Mouse (Mus musculus) testis, adult 2 months (tissue): ENCODE results near the gene Dnajb4. TPM values are rescaled to one million over a fixed set of nuclear protein-coding genes. Genes with fewer than 3 reads are reported as not detected.

Source experiments
- H3K27ac ChIP-seq: fragments of 200-500 bp; 2 replicates; pipeline ENCODE4 v1.5.1; 2012; ENCODE audit warnings: low read depth, low read length; ENCODE audit not compliant: control insufficient read depth, insufficient read depth
- H3K27me3 ChIP-seq: fragments of 200-500 bp; 2 replicates; pipeline ENCODE4 v1.6.1; 2012; ENCODE audit warnings: mild to moderate bottlenecking, low read length, moderate library complexity; ENCODE audit not compliant: control insufficient read depth, insufficient read depth
- H3K36me3 ChIP-seq: fragments of 200-500 bp; 2 replicates; pipeline ENCODE4 v1.6.1; 2012; ENCODE audit warnings: mild to moderate bottlenecking, low read length; ENCODE audit not compliant: control insufficient read depth, insufficient read depth
- H3K4me1 ChIP-seq: fragments of 200-500 bp; 2 replicates; pipeline ENCODE4 v1.6.1; 2012; ENCODE audit warnings: low read length; ENCODE audit not compliant: control insufficient read depth, insufficient read depth
- H3K4me3 ChIP-seq: fragments of 200-500 bp; 2 replicates; pipeline ENCODE4 v1.5.1; 2012; ENCODE audit warnings: low read depth, mild to moderate bottlenecking, low read length, moderate library complexity, mixed read lengths; ENCODE audit not compliant: control insufficient read depth
- CTCF ChIP-seq: fragments of 200-500 bp; IDR thresholded peaks from 2 replicates; pipeline ENCODE4 v1.5.1; 2012; ENCODE audit warnings: low read depth, mild to moderate bottlenecking, inconsistent platforms, low read length, moderate library complexity; ENCODE audit not compliant: control insufficient read depth, insufficient read depth, insufficient replicate concordance
- POLR2A ChIP-seq: fragments of 200-500 bp; IDR thresholded peaks from 2 replicates; pipeline ENCODE4 v1.6.1; 2012; ENCODE audit warnings: low read depth, mild to moderate bottlenecking, inconsistent platforms, low read length, moderate library complexity; ENCODE audit not compliant: control insufficient read depth
- polyA plus RNA-seq: library from polyadenylated mRNA; depleted of rRNA; stranded (reverse); fragments of >200 nt; gene quantifications from 2 replicates; pipeline ENCODE4 v1.2.3, GENCODE M21; 2012

The Dnajb4 gene
- polyA plus RNA-seq, 1 experiment: 72.6 TPM

GRCm38 (mm10) chr3:152155296-152155948 is 54.7 kb downstream of the Dnajb4 start:
- TF ChIP-seq POLR2A (no peak), CTCF (no peak)
- no peaks in the 10 kb centered on the region for H3K27me3 ChIP-seq
- H3K27ac ChIP-seq: no peak overlapping the region
- no peaks in the 10 kb centered on the region for H3K36me3 ChIP-seq
- no peak overlapping the region for H3K4me3 ChIP-seq
- peaks cover 11% of the 10 kb centered on the region for H3K4me1 ChIP-seq

DNA sequence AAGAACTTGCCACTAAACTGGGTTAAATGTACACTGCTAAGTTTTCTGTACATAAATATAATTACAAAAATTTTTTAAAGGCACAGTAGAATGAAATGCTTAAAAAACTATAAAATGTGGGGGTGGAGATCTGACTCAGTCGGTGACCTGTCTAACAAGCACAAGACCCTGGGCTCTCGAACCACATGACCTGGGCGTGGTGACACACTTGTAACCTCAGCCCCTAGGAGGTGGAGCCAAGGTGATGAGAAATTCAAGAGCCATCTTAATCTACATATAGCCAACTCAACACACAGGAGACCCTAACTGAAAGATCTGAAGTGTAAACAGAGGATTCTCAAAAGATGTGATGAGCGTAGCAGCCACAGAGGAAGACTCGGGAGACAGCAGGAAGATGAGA is 56.0 kb downstream of the Dnajb4 start:
- Histone ChIP-seq H3K36me3 (no peaks in the 10 kb centered on the region), H3K4me1 (peaks cover 11% of the 10 kb centered on the region), H3K27me3 (no peaks in the 10 kb centered on the region), H3K27ac (no peak overlapping the region), H3K4me3 (no peak overlapping the region)
- no peak for TF ChIP-seq CTCF
- TF ChIP-seq POLR2A: no peak

DNA sequence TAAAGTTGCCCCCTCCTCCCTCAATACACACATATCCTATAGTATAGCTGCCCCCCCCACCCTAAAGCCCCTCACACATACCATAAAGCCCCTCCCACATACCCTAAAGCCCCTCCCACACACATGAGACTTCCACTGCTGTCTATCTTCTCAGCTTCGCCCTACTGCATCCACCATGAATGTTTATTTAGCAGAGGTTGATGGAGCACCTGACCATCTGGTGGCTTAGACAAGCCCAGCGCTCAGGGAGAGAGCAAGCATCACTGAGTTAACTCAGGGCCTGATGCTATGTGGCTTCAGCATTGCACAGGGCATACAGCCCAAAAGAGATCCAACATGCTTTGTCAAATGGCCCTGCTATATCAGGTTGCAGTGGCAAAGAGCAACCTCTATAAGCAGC is 57.0 kb downstream of the Dnajb4 start:
- Histone ChIP-seq H3K27me3 (no peaks in the 10 kb centered on the region), H3K4me3 (no peak overlapping the region; the same call in 1 of the 2 replicates), H3K36me3 (no peaks in the 10 kb centered on the region), H3K4me1 (peaks cover 11% of the 10 kb centered on the region), H3K27ac (no peak overlapping the region)
- TF ChIP-seq CTCF (no peak), POLR2A (no peak)

DNA sequence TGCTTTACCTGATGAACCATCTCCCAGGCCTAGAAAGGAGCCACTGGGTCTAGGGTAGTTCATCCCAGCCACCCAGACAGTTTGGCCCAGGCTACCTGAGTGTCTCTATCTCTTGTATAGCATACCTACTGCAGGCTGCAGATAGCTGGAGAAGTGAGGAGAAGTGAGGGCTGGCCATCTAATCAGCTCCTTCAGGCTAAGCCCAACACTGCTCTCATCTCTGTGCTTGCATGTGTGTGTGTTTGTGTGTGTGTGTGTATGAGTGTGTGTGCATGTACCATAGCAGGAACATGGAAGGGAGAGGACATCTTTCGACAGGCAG is 57.7 kb downstream of the Dnajb4 start:
- Histone ChIP-seq H3K4me3 (peak overlapping the region; percentile 77), H3K36me3 (no peaks in the 10 kb centered on the region), H3K27ac (no peak overlapping the region), H3K4me1 (peaks cover 11% of the 10 kb centered on the region), H3K27me3 (no peaks in the 10 kb centered on the region)
- TF ChIP-seq CTCF (no peak), POLR2A (no peak)

DNA sequence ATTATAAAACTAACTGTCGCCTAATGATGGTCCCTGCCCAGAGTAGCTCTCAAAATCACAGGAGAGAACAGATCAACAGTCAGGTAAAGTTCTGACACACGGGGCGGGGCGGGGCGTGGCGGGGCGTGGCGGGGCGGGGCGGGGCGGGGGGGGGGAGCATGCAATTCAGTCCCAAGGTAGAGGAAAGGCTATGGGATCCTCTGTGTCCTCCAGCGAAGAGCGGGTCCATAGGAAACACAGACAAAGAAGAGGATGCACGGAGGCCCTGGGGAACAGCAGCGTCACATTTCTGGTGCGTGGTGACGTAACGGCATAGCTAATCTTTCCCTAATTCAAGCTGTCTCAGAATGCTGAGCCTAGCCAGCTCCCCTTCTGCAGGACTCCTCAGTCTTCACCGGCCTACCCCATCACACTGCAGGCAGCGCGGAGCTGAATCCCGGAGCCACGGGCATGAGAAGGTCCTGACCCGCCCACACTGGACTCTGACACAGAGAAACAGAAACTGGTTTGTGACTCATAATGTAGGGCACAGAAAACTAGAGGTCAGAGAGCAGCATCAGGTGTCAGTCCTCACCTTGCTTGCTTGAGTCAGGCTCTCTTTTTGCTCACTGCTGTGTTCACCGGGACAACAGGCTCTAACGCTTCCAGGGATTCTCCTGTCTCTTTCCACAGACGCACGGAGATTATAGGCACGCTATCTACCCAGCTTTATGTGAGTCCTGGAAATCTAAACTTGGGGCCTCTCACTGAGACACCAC is 58.2 kb downstream of the Dnajb4 start:
- Histone ChIP-seq H3K36me3 (no peaks in the 10 kb centered on the region), H3K27ac (no peak overlapping the region)

DNA sequence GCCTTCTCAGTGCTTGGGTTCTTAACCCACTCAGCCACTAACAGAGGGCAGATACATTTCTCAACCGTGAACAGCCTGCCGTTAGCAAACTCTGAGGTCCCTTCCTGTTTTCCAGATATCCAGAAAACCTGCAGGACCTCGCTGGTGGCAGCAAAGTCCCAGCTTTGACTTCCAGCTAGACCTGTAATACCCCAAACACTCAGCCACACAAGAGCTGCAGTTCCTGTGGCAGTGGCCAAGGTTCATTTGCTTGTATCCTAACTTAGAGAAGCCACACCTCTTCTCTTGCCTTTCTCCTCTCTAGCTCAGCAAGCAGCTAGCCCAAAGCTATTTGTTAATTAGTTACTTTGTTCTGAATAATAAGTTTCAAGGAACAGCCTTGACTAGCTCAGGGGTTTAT is 60.2 kb downstream of the Dnajb4 start:
- Histone ChIP-seq H3K27ac (no peak overlapping the region), H3K4me1 (peaks cover 2% of the 10 kb centered on the region; the same call in 1 of the 2 replicates), H3K27me3 (no peaks in the 10 kb centered on the region), H3K4me3 (no peak overlapping the region), H3K36me3 (no peaks in the 10 kb centered on the region)
- TF ChIP-seq POLR2A (no peak), CTCF (no peak)

More for the DNA sequence above, 58.2 kb downstream of the Dnajb4 start:
- no peak for TF ChIP-seq POLR2A
- TF ChIP-seq CTCF: no peak
- H3K4me1 ChIP-seq: peaks cover 7% of the 10 kb centered on the region
- H3K27me3 ChIP-seq: no peaks in the 10 kb centered on the region
- H3K4me3 ChIP-seq: peak overlapping the region; percentile 77

GRCm38 (mm10) chr3:152149449-152149848 is 60.7 kb downstream of the Dnajb4 start:
- Histone ChIP-seq H3K4me3 (no peak overlapping the region), H3K36me3 (no peaks in the 10 kb centered on the region), H3K4me1 (peaks cover 2% of the 10 kb centered on the region; the same call in 1 of the 2 replicates), H3K27ac (no peak overlapping the region), H3K27me3 (no peaks in the 10 kb centered on the region)
- TF ChIP-seq POLR2A (no peak), CTCF (no peak)
